Mouse (Mus musculus) myocyte (in vitro differentiated cells): ENCODE results near the gene Shank2. TPM values are rescaled to one million over a fixed set of nuclear protein-coding genes. Genes with fewer than 3 reads are reported as not detected.

Source experiments
- H3K27me3 ChIP-seq: one replicate; pipeline ENCODE4 v1.6.1; 2011; ENCODE audit not compliant: control insufficient read depth, insufficient read depth, insufficient read length
- H3K36me3 ChIP-seq: one replicate; pipeline ENCODE4 v1.6.1; 2011; ENCODE audit not compliant: control insufficient read depth, insufficient read depth
- H3K4me2 ChIP-seq: one replicate; pipeline ENCODE4 v1.6.1; 2011; ENCODE audit warnings: low read depth, control low read depth
- H3K4me3 ChIP-seq: one replicate; pipeline ENCODE4 v1.5.1; 2011; ENCODE audit warnings: mild to moderate bottlenecking, control low read depth, moderate library complexity
- H3K79me2 ChIP-seq: one replicate; pipeline ENCODE4 v1.6.1; 2011; ENCODE audit not compliant: control insufficient read depth, insufficient read depth
- H3ac ChIP-seq: one replicate; pipeline ENCODE4 v1.6.1; 2011; ENCODE audit not compliant: control insufficient read depth, insufficient read length
- CEBPB ChIP-seq: IDR thresholded peaks from 2 replicates; pipeline ENCODE4 v1.6.1; 2011; ENCODE audit warnings: mild to moderate bottlenecking, moderate library complexity; ENCODE audit not compliant: poor library complexity, insufficient read depth, severe bottlenecking
- E2F4 ChIP-seq: IDR thresholded peaks from one replicate; pipeline ENCODE4 v1.6.1; 2011; ENCODE audit warnings: mild to moderate bottlenecking, control low read depth, moderate library complexity; ENCODE audit not compliant: insufficient read depth
- MAX ChIP-seq: IDR thresholded peaks from one replicate; pipeline ENCODE4 v1.6.1; 2011; ENCODE audit warnings: low read depth, mild to moderate bottlenecking, control low read depth
- MYOD1 ChIP-seq, 3 experiments: IDR thresholded peaks; one replicate each; pipeline ENCODE4 v1.6.1; 2011; ENCODE audit warnings: control low read depth in 2 of 3, low read depth in 2 of 3, mild to moderate bottlenecking in 2 of 3, moderate library complexity in 1 of 3; ENCODE audit not compliant: insufficient read length in 2 of 3, control insufficient read depth in 1 of 3
- MYOG ChIP-seq, 3 experiments: IDR thresholded peaks; one replicate each; pipeline ENCODE4 v1.6.1; 2011; ENCODE audit warnings: control low read depth in 2 of 3, low read depth in 2 of 3, mild to moderate bottlenecking in 2 of 3; ENCODE audit not compliant: insufficient read length in 2 of 3, control insufficient read depth in 1 of 3, insufficient read depth in 1 of 3
- POLR2A ChIP-seq: IDR thresholded peaks from one replicate; pipeline ENCODE4 v1.6.1; 2011; ENCODE audit warnings: low read depth, mild to moderate bottlenecking, control low read depth, moderate library complexity; ENCODE audit not compliant: insufficient read length
- POLR2AphosphoS2 ChIP-seq: IDR thresholded peaks from one replicate; pipeline ENCODE4 v1.6.1; 2011; ENCODE audit warnings: low read depth, control low read depth; ENCODE audit not compliant: insufficient read length
- REST ChIP-seq: IDR thresholded peaks from one replicate; pipeline ENCODE4 v1.6.1; 2011; ENCODE audit warnings: mild to moderate bottlenecking, control low read depth, moderate library complexity; ENCODE audit not compliant: insufficient read depth, insufficient read length
- SRF ChIP-seq: IDR thresholded peaks from one replicate; pipeline ENCODE4 v1.6.1; 2011; ENCODE audit warnings: low read depth; ENCODE audit not compliant: control insufficient read depth, insufficient read length
- TCF12 ChIP-seq: IDR thresholded peaks from one replicate; pipeline ENCODE4 v1.6.1; 2011; ENCODE audit warnings: mild to moderate bottlenecking, control low read depth; ENCODE audit not compliant: poor library complexity, insufficient read depth, severe bottlenecking
- TCF3 ChIP-seq: IDR thresholded peaks from one replicate; pipeline ENCODE4 v1.6.1; 2011; ENCODE audit warnings: low read depth, control low read depth; ENCODE audit not compliant: insufficient read length
- USF1 ChIP-seq: IDR thresholded peaks from one replicate; pipeline ENCODE4 v1.6.1; 2011; ENCODE audit warnings: low read depth, mild to moderate bottlenecking, control low read depth, moderate library complexity
- polyA plus RNA-seq: library from polyadenylated mRNA; unstranded; fragments of >200 nt; fragmentation: generic; extraction: Trizol; gene quantifications from one replicate; pipeline ENCODE4 v1.2.1, GENCODE M21; 2012; ENCODE audit warnings: missing spikeins

The Shank2 gene
- polyA plus RNA-seq, 1 experiment: 0.07 TPM

DNA sequence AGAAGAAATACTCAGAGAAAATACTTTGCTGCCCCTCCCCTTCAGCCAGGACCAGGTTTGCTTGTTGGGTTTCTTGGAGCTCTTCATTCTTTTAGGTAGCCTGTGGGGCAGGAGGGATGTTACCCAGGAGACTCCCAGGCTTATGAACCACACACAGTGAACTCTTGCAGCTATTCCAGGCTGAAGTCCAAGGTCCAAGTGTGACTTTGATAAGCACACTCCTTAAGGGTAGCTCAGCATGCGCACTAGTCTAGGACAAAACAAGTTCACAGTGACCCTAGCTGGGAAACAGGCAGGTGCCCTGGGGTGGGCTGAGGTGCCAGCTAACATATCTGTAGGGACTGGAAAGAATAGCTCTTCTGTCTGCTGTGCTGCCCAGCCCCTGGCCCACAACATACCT is 117.8 kb downstream of the Shank2 start:
- no peaks in the 10 kb centered on the region for H3K36me3 ChIP-seq
- H3ac ChIP-seq: no peak overlapping the region
- TF ChIP-seq TCF3 (no peak), CEBPB (no peak), MYOD1 (IDR thresholded peaks at IDR 0.05; ENCODE audit: control insufficient read depth in 1 of 3, insufficient read length in 2 of 3, low read depth in 2 of 3) (no peak), MYOG (IDR thresholded peaks at IDR 0.05; ENCODE audit: control insufficient read depth in 1 of 3, insufficient read depth in 1 of 3, insufficient read length in 2 of 3, low read depth in 2 of 3) (no peak), REST (no peak), USF1 (no peak), POLR2A (no peak), TCF12 (no peak), MAX (no peak), SRF (no peak), POLR2AphosphoS2 (no peak), E2F4 (no peak)
- H3K27me3 ChIP-seq: no peaks in the 10 kb centered on the region
- H3K79me2 ChIP-seq: no peaks in the 10 kb centered on the region
- no peak overlapping the region for H3K4me2 ChIP-seq
- H3K4me3 ChIP-seq: no peak overlapping the region

DNA sequence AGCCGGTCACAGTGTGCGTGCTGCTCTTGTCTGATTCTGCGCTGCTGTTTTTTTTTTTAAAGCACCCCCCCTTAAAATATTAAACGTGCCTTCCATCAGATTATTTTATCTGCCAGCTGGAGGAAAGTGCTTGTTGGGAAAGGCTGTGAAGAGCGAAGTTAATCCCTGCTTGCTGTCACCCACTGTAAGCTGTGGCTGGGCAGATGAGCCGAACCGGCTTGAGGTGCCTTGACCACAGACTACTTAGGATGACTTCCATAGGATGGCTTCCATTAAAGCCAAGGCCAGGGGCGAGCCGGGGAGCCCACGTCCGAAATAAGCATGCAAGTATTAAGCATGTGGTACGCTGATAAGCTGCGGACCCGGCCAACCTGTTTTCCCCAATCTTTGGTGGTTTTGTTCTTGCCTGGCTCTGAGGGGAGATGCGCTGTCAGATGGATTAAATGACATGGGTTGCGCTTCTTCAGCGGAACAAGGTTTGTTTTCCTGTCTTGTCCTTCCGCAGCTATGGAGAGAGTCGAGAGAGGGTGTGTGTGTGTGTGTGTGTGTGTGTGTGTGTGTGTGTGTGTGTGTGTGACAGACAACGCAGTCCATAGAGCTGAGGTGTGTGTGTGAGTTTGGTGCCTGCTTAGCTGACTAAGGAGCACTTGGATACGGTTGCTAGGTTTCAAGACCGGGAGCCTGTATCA is 131.1 kb downstream of the Shank2 start:
- Histone ChIP-seq H3K4me2 (no peak overlapping the region), H3K27me3 (peaks cover 4% of the 10 kb centered on the region), H3ac (no peak overlapping the region), H3K4me3 (no peak overlapping the region), H3K36me3 (no peaks in the 10 kb centered on the region), H3K79me2 (no peaks in the 10 kb centered on the region)
- TF ChIP-seq TCF12 (no peak), USF1 (no peak), E2F4 (no peak), MYOG (IDR thresholded peaks at IDR 0.05; ENCODE audit: control insufficient read depth in 1 of 3, insufficient read depth in 1 of 3, insufficient read length in 2 of 3, low read depth in 2 of 3) (no peak), CEBPB (no peak), POLR2A (no peak), MAX (no peak), SRF (no peak), MYOD1 (IDR thresholded peaks at IDR 0.05; ENCODE audit: control insufficient read depth in 1 of 3, insufficient read length in 2 of 3, low read depth in 2 of 3) (no peak), REST (no peak), POLR2AphosphoS2 (no peak), TCF3 (no peak)

DNA sequence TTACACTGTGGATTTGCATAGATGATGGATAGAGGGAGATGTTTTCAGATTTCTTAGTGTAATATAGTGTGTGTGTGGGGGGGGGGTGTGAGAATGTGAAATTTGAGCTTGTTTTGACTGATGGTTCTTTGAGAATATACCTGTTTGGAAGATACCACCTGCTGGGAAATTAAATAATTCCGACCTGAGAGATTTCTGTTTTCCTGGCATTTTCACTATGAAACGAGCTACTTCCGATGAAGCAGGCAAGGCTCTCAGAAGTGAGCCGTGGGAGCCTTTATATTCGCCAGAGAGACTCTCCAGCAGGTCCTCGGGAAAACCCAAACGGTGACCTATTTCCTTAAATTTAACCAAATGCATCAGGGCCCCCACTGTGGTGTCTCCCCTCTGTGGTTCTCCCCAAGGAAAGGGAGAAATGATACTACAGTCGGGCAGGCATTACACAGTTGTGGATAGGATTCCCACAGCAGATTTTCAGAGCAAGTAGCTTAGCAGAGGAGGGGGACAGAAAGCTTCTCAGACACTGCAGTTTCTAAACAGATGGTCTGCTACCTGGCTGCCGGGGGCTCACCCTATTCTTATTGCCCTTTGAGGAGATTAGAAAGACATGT is 131.8 kb downstream of the Shank2 start:
- no peak for TF ChIP-seq MAX
- TF ChIP-seq MYOD1 (IDR thresholded peaks at IDR 0.05; ENCODE audit: control insufficient read depth in 1 of 3, insufficient read length in 2 of 3, low read depth in 2 of 3): no peak
- TF ChIP-seq USF1: no peak
- no peak for TF ChIP-seq MYOG (IDR thresholded peaks at IDR 0.05; ENCODE audit: control insufficient read depth in 1 of 3, insufficient read depth in 1 of 3, insufficient read length in 2 of 3, low read depth in 2 of 3)
- no peak for TF ChIP-seq POLR2A
- no peak for TF ChIP-seq POLR2AphosphoS2
- no peak for TF ChIP-seq TCF3
- TF ChIP-seq REST: no peak
- TF ChIP-seq CEBPB: no peak
- TF ChIP-seq SRF: no peak
- no peak for TF ChIP-seq TCF12
- TF ChIP-seq E2F4: no peak
- Histone ChIP-seq H3K36me3 (no peaks in the 10 kb centered on the region), H3K27me3 (peaks cover 4% of the 10 kb centered on the region)

DNA sequence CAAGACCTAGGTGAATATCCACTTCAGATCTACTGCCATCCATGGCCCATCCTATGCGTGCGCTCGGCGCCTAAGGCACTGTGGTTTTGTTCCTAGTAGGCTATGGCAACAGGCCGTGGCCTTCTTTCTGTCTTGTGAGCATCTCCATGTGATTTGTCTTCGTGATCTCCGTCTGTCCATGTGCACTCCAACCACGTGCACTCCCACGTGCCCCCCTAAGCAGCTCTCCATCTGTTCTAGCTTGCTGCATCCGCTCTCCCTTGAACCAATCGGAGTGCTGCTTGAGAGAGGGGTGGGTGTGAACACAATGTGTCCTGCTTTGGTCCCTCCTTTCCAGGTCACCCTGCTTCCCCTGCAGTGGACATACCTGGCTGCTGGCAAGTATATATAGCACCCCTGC is 133.0 kb downstream of the Shank2 start:
- TF ChIP-seq SRF (no peak), MYOG (IDR thresholded peaks at IDR 0.05; ENCODE audit: control insufficient read depth in 1 of 3, insufficient read depth in 1 of 3, insufficient read length in 2 of 3, low read depth in 2 of 3) (no peak), MAX (no peak), TCF12 (no peak)
- H3ac ChIP-seq: no peak overlapping the region
- no peaks in the 10 kb centered on the region for H3K79me2 ChIP-seq
- peaks cover 4% of the 10 kb centered on the region for H3K27me3 ChIP-seq
- no peak overlapping the region for H3K4me2 ChIP-seq
- no peak overlapping the region for H3K4me3 ChIP-seq
- no peaks in the 10 kb centered on the region for H3K36me3 ChIP-seq

More for the DNA sequence above, 131.8 kb downstream of the Shank2 start:
- Histone ChIP-seq H3K79me2 (no peaks in the 10 kb centered on the region), H3ac (no peak overlapping the region), H3K4me3 (no peak overlapping the region), H3K4me2 (no peak overlapping the region)
